Mouse (Mus musculus) left cerebral cortex, adult 8-10 months (tissue): ENCODE measurements around the gene H2-Ab1. TPM values are rescaled to one million over a fixed set of nuclear protein-coding genes. Genes with fewer than 3 reads are reported as not detected.

Source experiments
- DNase-seq, 2 experiments: peaks; one replicate each; pipeline ENCODE4 v3.0.0; 2022; ENCODE audit warnings: low spot score in 2 of 2
- total RNA-seq, 4 experiments: library from RNA; stranded (reverse); gene quantifications; 2 replicates each; pipeline ENCODE4 v1.2.4; 2022

The H2-Ab1 gene
- total RNA-seq, 4 experiments from 2014 or later: 2.4 to 30.3 (median 11.7) TPM

GRCm38 (mm10) chr17:34280499-34281038, 23.1 kb downstream of the H2-Ab1 start:
- no peak for DNase-seq

GRCm38 (mm10) chr17:34281836-34282235, 24.3 kb downstream of the H2-Ab1 start:
- DNase-seq: no peak

GRCm38 (mm10) chr17:34285371-34285770, 27.9 kb downstream of the H2-Ab1 start:
- DNase-seq: no peak

- DNase-seq: no peak
These were observed 28.4 kb downstream of the H2-Ab1 start for GRCm38 (mm10) chr17:34285848-34286247.

GRCm38 (mm10) chr17:34286501-34286900, 29.0 kb downstream of the H2-Ab1 start:
- DNase-seq: no peak

GRCm38 (mm10) chr17:34286999-34287398, 29.5 kb downstream of the H2-Ab1 start:
- DNase-seq: no peak

- DNase-seq: peak; percentile 63 to 77
These were observed 30.2 kb downstream of the H2-Ab1 start, which contains the start of gene H2-Aa for GRCm38 (mm10) chr17:34287648-34288047. H2-Aa (minus strand) TSS chr17:34287823.

GRCm38 (mm10) chr17:34288131-34288530, 30.6 kb downstream of the H2-Ab1 start:
- DNase-seq: no peak

- DNase-seq: peak; percentile 54 to 73
These were observed 34.1 kb downstream of the H2-Ab1 start for GRCm38 (mm10) chr17:34291609-34292008.

- no peak for DNase-seq
These were observed 35.1 kb downstream of the H2-Ab1 start for GRCm38 (mm10) chr17:34292570-34292969.

- no peak for DNase-seq
These were observed 36.0 kb downstream of the H2-Ab1 start for GRCm38 (mm10) chr17:34293533-34293932.

- DNase-seq: no peak
These were observed 36.8 kb downstream of the H2-Ab1 start for GRCm38 (mm10) chr17:34294249-34294648.

- no peak for DNase-seq
These were observed 37.8 kb downstream of the H2-Ab1 start for GRCm38 (mm10) chr17:34295307-34295706.

- DNase-seq: no peak
These were observed 38.7 kb downstream of the H2-Ab1 start for GRCm38 (mm10) chr17:34295891-34296794.

GRCm38 (mm10) chr17:34299356-34299755, 41.9 kb downstream of the H2-Ab1 start:
- no peak for DNase-seq

- DNase-seq: no peak
These were observed 42.6 kb downstream of the H2-Ab1 start for GRCm38 (mm10) chr17:34300071-34300470.

- no peak for DNase-seq
These were observed 43.4 kb downstream of the H2-Ab1 start for GRCm38 (mm10) chr17:34300691-34301566.

GRCm38 (mm10) chr17:34301670-34302190, 44.2 kb downstream of the H2-Ab1 start:
- DNase-seq: no peak

- no peak for DNase-seq
These were observed 46.3 kb downstream of the H2-Ab1 start for GRCm38 (mm10) chr17:34303789-34304188.

- DNase-seq: peak; percentile 45 to 58
These were observed 47.3 kb downstream of the H2-Ab1 start for GRCm38 (mm10) chr17:34304751-34305150.

GRCm38 (mm10) chr17:34305380-34306030, 48.0 kb downstream of the H2-Ab1 start, which contains the start of gene H2-Eb1:
H2-Eb1 (plus strand) TSS chr17:34305867.
- peak; percentile 75 to 85 for DNase-seq
